Mouse (Mus musculus) T-helper 2 cell (primary cell): Measurements from ENCODE around the gene Evx1.
"Not testable (repeated sequence)": the region's sequence is repeated elsewhere in the genome, so short reads cannot be mapped to it uniquely, and the experiment has no call there.

Source experiments
- in situ Hi-C: fragments of 300-600 bp; cut with MboI, MseI; formaldehyde crosslinking; loops from one replicate; pipeline ENCODE4 v1.15.1; 2025; ENCODE audit warnings: high pct_unique_total_duplicates

Evx1 gene

GRCm38 (mm10) chr6:52319956-52320690, 6.8 kb downstream of the Evx1 start:
- in situ Hi-C loops, result no loop called here

DNA sequence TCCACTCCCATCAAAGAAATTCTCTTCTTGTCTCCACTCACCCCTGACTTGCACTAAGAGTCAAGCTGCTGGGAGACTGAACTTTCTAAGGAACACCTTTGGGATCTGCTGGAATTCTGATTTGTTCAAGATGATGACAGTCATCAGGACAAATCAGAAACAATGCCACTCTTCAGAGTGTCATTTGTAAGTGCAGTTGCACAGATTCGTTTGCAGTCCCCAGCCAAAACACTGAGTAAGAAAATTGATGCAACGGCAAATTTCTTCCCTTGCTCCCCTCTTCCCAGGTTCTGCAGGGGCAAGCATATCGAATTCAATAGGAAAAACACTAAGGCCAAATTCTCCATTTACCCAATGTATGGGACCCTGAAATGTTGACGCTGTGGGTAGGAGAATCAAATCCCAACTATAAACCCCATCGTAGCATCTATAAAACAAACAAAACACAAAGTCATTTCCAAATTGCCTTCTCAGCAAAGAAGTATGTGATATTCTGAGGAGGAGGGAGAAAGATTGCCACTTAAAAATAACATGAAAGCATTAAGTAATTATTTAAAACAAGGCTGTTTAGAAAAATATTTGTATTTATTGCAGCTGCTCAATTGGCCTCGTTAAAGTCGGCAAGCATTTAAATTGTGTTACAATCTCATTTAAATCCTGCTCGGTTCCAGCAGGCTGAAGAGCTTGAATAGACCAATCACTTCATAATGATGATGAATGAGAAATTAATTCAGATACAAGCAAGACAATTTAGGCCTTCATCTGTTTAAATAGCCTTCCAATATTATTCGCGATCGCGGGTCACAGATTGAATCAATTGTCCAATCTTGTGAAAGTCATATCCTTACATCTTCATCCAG, 7.9 kb downstream of the Evx1 start:
- in situ Hi-C loops, result no loop called here

DNA sequence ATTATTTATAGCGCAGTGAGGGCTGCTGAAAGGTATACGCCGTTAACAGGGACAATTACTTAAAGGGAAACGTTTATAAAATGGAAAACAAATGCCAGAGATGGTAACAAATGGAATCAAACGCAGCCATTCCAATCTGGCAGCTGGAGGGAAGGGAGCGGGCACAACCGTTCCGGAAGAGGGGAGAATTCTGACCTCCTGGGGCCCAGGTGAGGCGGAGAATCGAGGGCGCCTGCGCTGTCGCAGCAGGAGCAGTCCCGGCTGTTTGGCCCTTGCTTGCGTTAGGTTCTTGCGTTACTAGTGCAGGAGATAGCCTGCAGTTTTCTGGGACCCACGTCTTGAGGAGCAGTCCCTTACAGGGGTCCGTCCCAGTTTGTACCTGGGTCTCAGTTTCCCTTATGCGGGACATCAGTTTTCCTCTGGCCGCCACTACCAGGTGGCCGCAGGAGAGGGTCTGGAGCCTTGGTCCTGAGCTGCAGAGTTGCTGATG, 8.6 kb downstream of the Evx1 start:
- in situ Hi-C loops, result no loop called here

- in situ Hi-C loops, result no loop called here
Measured at GRCm38 (mm10) chr6:52322721-52323215, 9.5 kb downstream of the Evx1 start.

DNA sequence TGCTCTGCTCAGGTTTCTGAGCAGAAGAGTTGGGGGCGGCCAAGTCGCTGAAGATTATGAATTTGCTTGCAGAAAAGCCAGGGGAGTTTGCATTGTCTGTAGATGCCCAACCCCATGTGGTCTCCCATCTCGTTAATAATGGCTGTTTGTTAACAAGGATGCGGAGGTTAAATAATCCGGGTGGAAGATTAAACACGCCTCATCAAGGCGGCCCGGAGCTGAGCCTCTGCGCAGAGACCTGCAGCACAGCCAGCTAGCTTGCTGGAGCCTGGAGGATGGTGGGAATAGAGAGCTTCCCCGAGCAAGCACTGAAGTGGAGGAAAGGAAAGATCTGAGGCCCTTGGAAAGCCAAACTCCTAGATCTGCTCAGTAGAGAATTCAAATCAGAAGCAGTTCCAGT, 10.0 kb downstream of the Evx1 start:
- in situ Hi-C loops, result no loop called here

DNA sequence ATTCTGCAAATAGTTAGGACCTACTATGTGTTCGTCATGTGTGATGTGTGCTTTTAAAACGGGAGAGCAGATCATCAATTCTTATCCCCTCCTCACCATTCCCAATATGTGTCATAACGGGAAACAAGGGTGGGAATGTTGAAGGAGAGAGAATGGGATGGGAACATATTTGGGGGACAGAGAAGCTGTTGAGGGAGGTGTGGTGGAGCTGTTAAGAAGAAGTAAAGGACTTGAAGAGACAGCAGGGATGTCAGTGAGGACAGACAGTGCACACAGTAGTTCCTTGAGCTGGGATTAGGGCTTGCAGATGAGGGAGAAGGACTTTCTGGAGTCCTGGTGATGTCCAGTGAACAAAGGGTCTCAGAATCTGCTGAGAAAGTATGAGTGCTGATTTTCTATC, 10.8 kb downstream of the Evx1 start:
- in situ Hi-C loops, result no loop called here

GRCm38 (mm10) chr6:52346816-52347215, 33.5 kb downstream of the Evx1 start:
- in situ Hi-C loops, result not testable (repeated sequence)

DNA sequence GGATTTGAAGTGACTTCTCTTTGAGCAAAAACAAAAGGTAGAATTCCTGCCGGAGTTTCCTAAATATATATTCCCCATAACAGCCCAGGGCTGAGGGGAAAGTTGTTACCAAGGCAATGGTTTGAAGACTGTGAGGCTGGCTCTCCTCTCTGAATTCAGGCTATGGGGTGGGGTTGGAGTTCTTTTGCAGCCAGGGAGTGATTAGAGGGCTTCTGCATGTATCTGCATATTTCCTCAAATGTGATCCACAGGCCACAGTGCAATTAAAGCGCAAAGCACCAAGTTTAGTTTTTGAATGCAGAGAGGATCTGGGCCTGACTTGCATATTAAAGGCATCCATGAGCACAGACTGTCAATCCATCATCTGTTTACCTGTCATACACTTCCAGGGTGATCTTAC, 52.7 kb downstream of the Evx1 start:
- in situ Hi-C loops, result no loop called here

DNA sequence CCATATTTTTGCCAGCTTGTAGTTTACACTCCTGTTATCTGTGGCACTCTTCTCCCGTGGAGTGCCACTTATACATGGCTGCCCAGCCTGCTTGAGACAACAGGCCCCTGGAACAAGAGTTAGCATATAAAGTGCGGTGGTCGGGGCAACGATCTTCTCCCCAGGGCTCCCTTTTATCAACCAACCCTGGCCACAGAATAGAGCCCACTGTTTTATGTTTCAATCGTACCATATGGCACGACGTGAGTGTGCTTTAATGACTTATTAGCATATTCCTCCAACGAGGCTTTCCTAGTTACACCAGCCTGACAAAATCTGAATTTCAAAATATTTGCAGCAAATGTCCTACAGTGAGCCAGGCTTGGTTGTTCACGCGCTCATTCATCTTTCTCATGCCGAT, 53.2 kb downstream of the Evx1 start:
- in situ Hi-C loops, result no loop called here

- in situ Hi-C loops, result no loop called here
Measured at GRCm38 (mm10) chr6:52367067-52367466, 53.8 kb downstream of the Evx1 start.
